Mouse (Mus musculus) erythroblast, embryonic 14.5 days (primary cell): Measurements from ENCODE around the gene Trp53i11. TPM values are rescaled to one million over a fixed set of nuclear protein-coding genes. Genes with fewer than 3 reads are reported as not detected.

ENCODE experiments used
- H3K27me3 ChIP-seq: 2 replicates; pipeline ENCODE4 v1.6.1; 2012; ENCODE audit warnings: inconsistent platforms; ENCODE audit not compliant: control insufficient read depth
- H3K36me3 ChIP-seq: 2 replicates; pipeline ENCODE4 v1.6.1; 2012; ENCODE audit warnings: mild to moderate bottlenecking, inconsistent platforms; ENCODE audit not compliant: control insufficient read depth
- H3K4me1 ChIP-seq: 2 replicates; pipeline ENCODE4 v1.6.1; 2012; ENCODE audit warnings: inconsistent platforms; ENCODE audit not compliant: control insufficient read depth
- H3K4me3 ChIP-seq: replicated peaks from 2 replicates; pipeline ENCODE3; 2012; ENCODE audit warnings: moderate library complexity, mild to moderate bottlenecking, inconsistent platforms
- H3K9me3 ChIP-seq: 2 replicates; pipeline ENCODE4 v1.6.1; 2012; ENCODE audit warnings: low read length, inconsistent platforms, mixed read lengths; ENCODE audit not compliant: control insufficient read depth
- GATA1 ChIP-seq: IDR thresholded peaks from 2 replicates; pipeline ENCODE4 v1.6.1; 2012; ENCODE audit warnings: low read length, inconsistent platforms, mixed read lengths
- TAL1 ChIP-seq: IDR thresholded peaks from 3 replicates; pipeline ENCODE4 v1.6.1; 2012; ENCODE audit warnings: low read length, inconsistent platforms, mixed read lengths
- polyA plus RNA-seq: library from polyadenylated mRNA; stranded (reverse); fragments of >175 nt; gene quantifications from 2 replicates; pipeline ENCODE4 v1.2.3, GENCODE M21; 2012

Trp53i11 gene
- polyA plus RNA-seq, 1 experiment, result 0.04 TPM

DNA sequence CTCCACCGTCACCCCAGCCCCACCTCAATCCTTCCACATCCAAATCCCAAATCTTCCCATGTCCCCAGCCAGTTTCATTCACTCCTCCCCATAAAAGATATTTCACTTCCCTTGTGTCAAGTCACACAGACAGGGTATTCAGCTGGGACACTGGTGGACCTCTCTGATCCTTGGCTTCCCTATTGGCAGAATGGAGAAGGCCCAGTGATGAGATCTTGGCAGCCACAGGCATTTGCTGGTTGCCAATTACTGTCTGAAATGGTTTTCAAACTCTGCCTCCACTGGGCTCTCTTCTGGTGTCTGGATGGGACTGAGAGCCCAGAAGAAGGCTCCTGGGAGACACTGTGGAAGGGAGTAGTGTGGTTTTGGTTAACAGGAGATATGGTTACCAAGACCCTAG is 33.5 kb upstream of the Trp53i11 start:
- Histone ChIP-seq H3K4me3 (no peak overlapping the region), H3K36me3 (no peaks in the 10 kb centered on the region), H3K4me1 (no peaks in the 10 kb centered on the region), H3K27me3 (no peaks in the 10 kb centered on the region), H3K9me3 (no peaks in the 10 kb centered on the region)
- TF ChIP-seq GATA1, result no peak

DNA sequence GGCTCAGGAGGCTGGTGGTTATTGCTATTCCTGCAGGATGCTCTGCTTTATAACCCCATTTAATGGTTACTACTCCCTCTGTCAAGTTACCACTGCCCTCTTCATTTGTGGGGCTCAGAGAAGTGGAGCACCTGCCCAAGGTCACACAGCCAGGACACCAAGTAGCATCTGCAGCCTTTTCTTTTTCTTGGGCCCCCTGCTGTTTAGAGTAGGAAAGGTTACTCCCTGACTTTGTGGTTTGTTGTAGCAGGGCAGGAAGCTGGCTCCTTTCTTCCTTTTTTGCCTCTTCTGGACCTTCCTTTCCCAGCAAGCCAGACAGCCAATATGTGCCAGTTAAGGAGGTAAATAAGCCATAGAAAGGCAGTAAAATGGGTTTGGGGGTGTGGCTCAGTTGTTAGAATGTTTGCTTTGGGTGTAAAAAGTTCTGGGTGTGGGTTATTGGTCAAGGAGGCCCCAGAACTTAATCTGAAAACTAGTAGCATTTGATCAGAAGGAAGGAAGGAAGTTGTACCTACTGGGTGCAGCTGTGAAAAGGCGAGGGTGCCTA is 32.8 kb upstream of the Trp53i11 start:
- H3K4me3 ChIP-seq, result no peak overlapping the region
- H3K4me1 ChIP-seq, result no peaks in the 10 kb centered on the region
- H3K27me3 ChIP-seq, result no peaks in the 10 kb centered on the region
- no peaks in the 10 kb centered on the region for H3K36me3 ChIP-seq
- TF ChIP-seq TAL1 (no peak), GATA1 (no peak)
- H3K9me3 ChIP-seq, result no peaks in the 10 kb centered on the region

DNA sequence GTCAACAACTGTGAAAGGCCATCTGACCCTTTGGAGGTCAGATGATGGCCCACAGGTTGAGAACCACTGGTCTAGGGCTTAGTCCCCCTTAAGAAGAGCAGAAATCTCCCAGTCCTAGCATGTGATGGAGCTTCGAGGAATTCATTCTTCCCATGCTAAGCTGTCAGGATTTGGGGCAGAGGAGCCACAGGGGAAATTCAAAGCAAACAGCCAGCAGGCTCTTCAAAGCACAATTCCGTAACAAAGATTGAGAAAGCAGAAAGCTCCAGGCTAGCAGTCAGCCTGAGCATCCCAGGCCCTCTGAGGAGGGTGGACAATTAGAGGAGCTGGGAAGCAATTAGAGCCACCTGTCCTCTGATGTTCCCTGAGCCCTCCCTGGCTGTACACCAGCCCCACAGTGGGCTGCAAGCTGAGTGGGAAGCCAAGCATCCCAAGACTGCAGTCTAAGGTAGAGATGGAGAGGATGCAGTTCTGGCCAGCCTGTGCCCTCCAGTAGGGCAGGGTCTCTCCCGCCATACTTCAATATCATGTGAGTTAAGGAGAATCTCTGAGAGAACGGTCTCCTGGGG is 26.8 kb upstream of the Trp53i11 start:
- Histone ChIP-seq H3K9me3 (no peaks in the 10 kb centered on the region), H3K4me3 (no peak overlapping the region), H3K36me3 (no peaks in the 10 kb centered on the region), H3K4me1 (no peaks in the 10 kb centered on the region), H3K27me3 (no peaks in the 10 kb centered on the region; the same call in 1 of the 2 replicates)
- TF ChIP-seq TAL1 (no peak), GATA1 (no peak)

DNA sequence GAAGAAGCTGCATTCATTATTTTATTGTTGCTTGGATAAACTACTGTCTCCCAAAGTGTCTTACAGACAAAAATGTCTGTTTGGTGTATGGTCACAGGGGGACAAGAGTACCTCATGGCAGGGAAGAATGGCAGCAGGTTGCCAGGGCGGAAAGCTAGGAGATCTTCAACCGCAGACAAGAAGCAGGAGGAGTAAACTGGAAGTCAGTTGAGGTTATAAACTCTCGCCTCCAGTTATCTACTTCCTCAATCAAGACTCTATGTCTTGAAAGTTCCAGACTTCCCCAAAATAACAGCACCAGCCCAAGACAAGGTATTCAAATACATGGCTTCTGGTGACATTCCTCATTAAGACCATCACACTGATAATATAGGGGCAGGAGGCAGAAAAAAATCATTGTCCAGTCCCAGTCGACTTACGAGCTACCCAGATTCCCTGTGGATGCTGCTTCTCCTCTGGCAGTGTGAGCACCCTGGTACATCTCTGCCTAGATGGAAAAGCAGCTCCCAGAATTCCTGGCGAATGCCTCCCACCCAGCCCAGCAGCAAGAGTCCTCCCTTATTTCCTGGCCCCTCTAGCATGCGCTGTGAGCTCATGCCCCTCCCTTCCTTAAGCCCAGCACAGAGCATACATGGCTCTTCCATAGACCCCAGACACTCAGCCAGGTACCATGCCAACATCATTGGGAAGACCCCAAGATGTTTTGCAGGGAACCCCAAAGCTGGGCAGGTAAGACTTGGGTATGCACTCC is 25.3 kb upstream of the Trp53i11 start:
- no peaks in the 10 kb centered on the region for H3K4me1 ChIP-seq
- no peaks in the 10 kb centered on the region for H3K36me3 ChIP-seq
- H3K9me3 ChIP-seq, result no peaks in the 10 kb centered on the region
- no peak overlapping the region for H3K4me3 ChIP-seq
- H3K27me3 ChIP-seq, result no peaks in the 10 kb centered on the region; the same call in 1 of the 2 replicates
- no peak for TF ChIP-seq GATA1

DNA sequence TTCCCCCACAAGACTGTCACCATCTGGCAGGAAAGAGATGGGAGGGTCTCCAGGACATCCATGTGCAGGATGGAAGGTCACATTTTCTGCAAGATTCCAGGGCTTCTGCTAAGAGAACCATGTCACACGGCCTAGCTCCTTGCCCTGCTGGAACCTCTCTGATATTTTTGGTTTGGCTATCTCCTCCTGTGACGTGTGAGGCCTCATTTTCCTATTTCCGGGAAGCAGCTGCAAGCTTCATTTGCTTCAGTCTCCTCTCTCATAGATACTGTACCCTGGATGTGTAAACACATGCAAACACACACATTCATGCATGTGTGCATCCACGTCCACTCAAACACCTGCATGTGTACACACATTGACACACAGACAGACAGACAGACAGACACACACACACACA is 24.6 kb upstream of the Trp53i11 start:
- Histone ChIP-seq H3K4me3 (no peak overlapping the region), H3K27me3 (no peaks in the 10 kb centered on the region; the same call in 1 of the 2 replicates), H3K4me1 (no peaks in the 10 kb centered on the region), H3K36me3 (no peaks in the 10 kb centered on the region), H3K9me3 (no peaks in the 10 kb centered on the region)
- no peak for TF ChIP-seq GATA1
- no peak for TF ChIP-seq TAL1

DNA sequence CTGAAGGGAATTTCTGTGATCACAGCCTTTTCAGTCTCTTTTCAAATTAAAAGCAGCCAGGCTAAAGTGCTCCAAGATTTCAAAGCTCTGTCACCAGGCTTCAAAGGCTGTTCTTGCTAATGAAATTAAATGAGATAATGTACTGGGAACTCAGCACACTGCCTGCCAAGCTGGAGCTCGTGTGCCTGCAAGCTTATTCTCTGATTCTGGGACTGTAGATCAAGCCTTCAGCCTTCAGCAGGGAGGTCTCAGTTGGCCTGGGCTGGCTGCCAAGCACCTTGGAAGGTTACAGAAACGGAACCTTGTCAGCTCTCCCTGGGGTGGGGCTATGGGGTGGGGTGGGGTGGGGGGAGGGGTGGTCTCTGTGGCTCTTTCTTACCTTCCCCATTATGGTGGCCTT is 24.0 kb upstream of the Trp53i11 start:
- H3K36me3 ChIP-seq, result no peaks in the 10 kb centered on the region
- H3K27me3 ChIP-seq, result no peaks in the 10 kb centered on the region; the same call in 1 of the 2 replicates
- no peaks in the 10 kb centered on the region for H3K9me3 ChIP-seq
- TF ChIP-seq TAL1, result no peak
- TF ChIP-seq GATA1, result no peak
- H3K4me1 ChIP-seq, result no peaks in the 10 kb centered on the region
- H3K4me3 ChIP-seq, result no peak overlapping the region

DNA sequence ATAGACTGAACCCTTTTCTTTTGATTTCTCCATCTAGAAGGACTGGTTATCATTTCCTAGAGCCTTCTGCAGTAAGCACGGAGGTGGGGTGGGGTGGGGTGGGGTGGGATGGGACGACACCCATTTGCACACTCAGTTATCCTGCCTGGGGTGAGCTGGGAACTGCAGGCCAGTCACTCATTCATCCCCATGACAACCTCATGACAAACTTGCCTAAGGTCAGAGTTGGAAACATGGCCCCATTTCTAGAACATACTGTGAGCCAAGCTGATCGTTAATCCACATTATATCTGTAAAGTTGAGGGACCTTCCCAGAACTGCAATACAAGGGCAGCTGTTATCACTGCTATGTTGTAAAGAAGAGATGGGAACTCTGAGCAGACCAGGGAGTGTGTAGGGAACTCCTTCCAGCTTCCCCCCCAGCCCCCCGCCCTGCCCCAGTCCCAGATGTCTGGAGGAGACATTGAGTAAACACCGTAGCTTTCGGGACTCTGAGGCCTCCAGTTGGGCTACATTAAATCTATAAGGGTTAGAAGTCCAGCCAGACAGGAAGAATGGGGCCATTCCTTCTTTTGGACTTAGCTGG is 23.5 kb upstream of the Trp53i11 start:
- no peaks in the 10 kb centered on the region for H3K4me1 ChIP-seq
- H3K9me3 ChIP-seq, result no peaks in the 10 kb centered on the region
- H3K4me3 ChIP-seq, result no peak overlapping the region
- no peaks in the 10 kb centered on the region; the same call in 1 of the 2 replicates for H3K27me3 ChIP-seq
- no peak for TF ChIP-seq GATA1
- TF ChIP-seq TAL1, result no peak
- no peaks in the 10 kb centered on the region for H3K36me3 ChIP-seq

DNA sequence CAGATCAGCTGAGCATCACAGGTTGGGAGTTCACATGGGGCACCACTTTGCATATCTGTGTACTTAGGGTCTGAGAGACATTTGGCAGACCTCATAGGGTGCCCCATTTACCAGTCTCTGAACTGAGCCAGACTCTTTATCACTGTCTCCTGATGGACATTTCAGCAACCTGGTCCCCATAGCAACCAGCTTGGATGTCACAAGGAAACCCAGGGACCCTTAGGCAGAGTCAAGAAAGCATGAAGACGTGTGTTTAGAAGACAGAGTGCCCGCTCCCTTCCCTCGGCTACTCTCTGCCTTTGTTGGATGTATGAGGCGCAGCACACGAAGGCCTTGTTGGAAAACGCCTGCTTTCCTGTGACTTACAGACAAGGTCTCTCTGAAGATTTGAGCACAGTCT is 21.1 kb upstream of the Trp53i11 start:
- no peak for TF ChIP-seq GATA1
- TF ChIP-seq TAL1, result no peak
- Histone ChIP-seq H3K4me3 (no peak overlapping the region), H3K36me3 (no peaks in the 10 kb centered on the region), H3K4me1 (no peaks in the 10 kb centered on the region), H3K9me3 (no peaks in the 10 kb centered on the region), H3K27me3 (no peaks in the 10 kb centered on the region; the same call in 1 of the 2 replicates)

DNA sequence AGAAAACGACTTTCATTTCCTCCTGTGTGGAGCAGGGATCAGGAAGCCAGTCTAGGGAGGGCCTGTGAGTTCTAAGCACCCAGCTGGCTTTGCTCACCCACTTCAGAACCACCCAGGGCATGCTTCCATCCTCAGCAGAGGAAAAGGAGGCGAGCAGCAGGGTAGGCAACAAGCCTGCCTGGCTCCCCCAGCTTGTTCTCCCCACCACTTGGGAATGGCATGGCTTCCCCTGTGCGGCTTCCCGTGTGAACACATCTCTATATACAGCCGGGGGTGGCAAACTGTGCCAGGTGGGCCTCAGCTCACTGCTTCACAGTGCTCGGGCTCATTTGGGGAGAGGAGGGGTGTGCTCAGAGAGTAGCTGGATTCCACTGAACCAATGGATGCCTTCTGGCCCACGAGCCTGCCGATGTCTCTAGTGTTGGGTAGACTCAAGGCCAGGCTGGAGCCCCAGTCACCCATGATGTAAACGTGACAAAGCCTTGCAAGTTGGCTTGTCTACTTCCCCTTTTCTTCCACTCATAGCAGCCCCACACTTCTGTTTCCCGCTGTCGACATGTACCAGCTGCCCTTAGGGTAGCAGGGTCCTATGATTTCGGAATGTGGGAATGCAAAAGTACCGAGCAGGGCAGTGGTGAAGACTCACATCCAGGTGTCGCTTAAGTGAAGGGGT is 20.5 kb upstream of the Trp53i11 start:
- TF ChIP-seq GATA1 (no peak), TAL1 (no peak)
- Histone ChIP-seq H3K4me3 (no peak overlapping the region), H3K36me3 (no peaks in the 10 kb centered on the region), H3K27me3 (no peaks in the 10 kb centered on the region; the same call in 1 of the 2 replicates), H3K9me3 (no peaks in the 10 kb centered on the region), H3K4me1 (no peaks in the 10 kb centered on the region)
